Mouse (Mus musculus): ENCODE measurements around the gene Usp53. TPM values are rescaled to one million over a fixed set of nuclear protein-coding genes. Genes with fewer than 3 reads are reported as not detected.

Usp53 gene
- polyA plus RNA-seq, 1 experiment from 2014 or later = 3.3 TPM

DNA sequence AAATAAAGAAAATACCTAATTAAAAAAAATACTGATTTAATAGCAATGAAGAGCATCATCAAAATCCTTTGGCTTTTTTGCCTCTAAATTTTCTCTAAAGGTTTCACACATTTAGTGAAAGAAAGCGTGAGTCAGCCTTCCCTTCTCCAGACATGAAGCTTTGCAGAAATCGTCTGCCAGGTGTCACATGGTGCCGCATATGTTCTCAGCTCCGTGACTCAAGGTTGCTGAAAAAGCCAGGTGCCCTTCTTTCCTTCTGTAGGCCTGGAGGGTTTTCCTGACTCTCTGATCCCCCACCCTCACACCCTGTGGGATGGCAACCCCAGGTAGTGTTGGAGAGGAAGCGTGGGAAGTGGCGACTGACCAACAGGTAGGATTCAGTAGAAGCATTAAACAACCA lies 54.6 kb downstream of the Usp53 start:
- Histone ChIP-seq H3K27ac (ENCODE audit: low read depth) (no peak overlapping the region), H3K9me3 (ENCODE audit: low read length) (no peaks in the 10 kb centered on the region), H3K27me3 (ENCODE audit: insufficient read depth, low read length) (no peaks in the 10 kb centered on the region), H3K36me3 (replicated peaks; ENCODE audit: insufficient read depth, low read length) (peaks cover 13% of the 10 kb centered on the region; the same call in 1 of the 2 replicates), H3K9ac (replicated peaks) (no peak overlapping the region), H3K4me1 (ENCODE audit: insufficient read depth) (peaks cover 3% of the 10 kb centered on the region; the same call in 1 of the 2 replicates), H3K4me2 (ENCODE audit: low read depth, low read length) (no peak overlapping the region), H3K4me3 (ENCODE audit: low read depth, low read length) (no peak overlapping the region)
- ATAC-seq = no peak
- 83% methylated on average over 6 of the region's 6 CpGs for WGBS (ENCODE audit: insufficient replicate concordance)
- TF ChIP-seq CTCF (IDR thresholded peaks at IDR 0.05; ENCODE audit: low read depth) = no peak
- TF ChIP-seq EP300 (IDR thresholded peaks at IDR 0.05; ENCODE audit: low read depth) = no peak
- DNase-seq = no peak

DNA sequence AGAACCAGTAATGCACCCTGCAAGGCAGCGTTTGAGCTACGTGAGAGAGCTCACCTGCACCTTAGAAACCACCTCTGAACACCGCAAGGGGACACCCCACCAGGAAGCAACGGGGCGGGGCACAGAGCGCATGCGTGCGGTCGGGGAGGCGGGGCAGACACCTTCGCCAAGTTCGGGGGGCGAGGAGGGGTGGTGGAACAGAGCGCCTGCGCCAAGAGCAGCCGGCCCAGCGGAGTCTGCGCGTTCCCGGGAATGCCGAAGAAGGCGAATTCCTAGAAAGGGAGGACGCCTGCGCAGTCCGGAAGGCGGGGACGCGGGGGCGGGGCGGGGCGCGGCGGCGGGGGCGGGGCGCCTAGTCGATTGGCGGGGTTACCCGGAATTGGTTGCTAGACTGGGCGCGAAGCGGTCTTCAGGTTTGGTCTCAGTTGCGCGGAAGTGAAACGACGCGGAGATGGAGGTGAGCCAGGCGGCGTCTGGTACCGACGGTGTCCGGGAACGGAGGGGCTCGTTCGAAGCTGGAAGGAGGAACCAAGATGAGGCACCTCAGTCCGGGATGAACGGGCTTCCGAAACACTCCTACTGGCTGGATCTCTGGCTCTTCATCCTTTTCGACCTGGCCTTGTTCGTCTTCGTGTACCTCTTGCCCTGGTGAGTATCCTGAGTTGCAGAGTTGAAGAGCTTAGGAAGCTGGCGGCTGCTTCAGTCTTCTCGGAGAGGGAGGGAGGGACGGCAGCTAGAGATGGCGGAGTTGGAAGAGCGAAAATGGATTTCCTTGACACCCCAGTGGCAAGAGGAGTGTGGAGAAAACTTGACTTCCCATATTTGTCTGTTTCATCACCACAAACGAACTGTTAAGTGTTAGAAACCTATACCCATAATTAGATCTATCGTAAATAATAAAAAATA lies 60.0 kb downstream of the Usp53 start, which contains the start of gene 1810037I17Rik:
1810037I17Rik (plus strand) TSS at position 195 of the 906 bp plus-strand sequence.
- ATAC-seq (peak; percentile 94), DNase-seq (peak; percentile 96)
- Histone ChIP-seq H3K9ac (replicated peaks) (peak within 1 kb of the TSS; percentile 80), H3K4me2 (ENCODE audit: low read depth, low read length) (peak within 1 kb of the TSS; percentile 81), H3K27me3 (ENCODE audit: insufficient read depth, low read length) (no peaks in the 10 kb centered on the region), H3K36me3 (replicated peaks; ENCODE audit: insufficient read depth, low read length) (peaks cover 6% of the 10 kb centered on the region; the same call in 1 of the 2 replicates), H3K4me3 (ENCODE audit: low read depth, low read length) (peak within 1 kb of the TSS; percentile 79), H3K27ac (ENCODE audit: low read depth) (peak within 1 kb of the TSS; percentile 88), H3K4me1 (ENCODE audit: insufficient read depth) (peaks cover 9% of the 10 kb centered on the region), H3K9me3 (ENCODE audit: low read length) (no peaks in the 10 kb centered on the region)
- 1% methylated on average over 66 of the region's 68 CpGs for WGBS (ENCODE audit: insufficient replicate concordance)
- TF ChIP-seq CTCF (IDR thresholded peaks at IDR 0.05; ENCODE audit: low read depth) (peak; percentile 64), EP300 (IDR thresholded peaks at IDR 0.05; ENCODE audit: low read depth) (no peak)

DNA sequence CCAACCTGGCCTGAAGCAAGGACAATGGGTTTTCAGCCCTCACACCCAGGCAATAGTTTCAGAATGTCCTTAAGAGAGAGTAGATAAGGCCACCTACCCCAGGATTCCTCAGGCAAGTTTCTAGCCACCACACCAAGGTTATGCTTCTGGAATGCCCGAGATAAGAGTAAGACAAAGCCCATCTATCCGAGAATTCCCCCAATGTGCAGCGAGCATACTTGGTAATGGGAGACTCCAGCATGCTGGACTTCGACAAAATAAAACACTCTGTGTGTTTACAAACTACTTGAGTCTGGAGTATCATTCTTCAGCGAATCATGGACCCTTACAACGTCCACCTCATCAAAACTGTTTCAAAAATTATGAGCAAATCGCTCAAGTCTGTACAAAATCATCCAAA lies 61.2 kb downstream of the Usp53 start:
- peak overlapping the region; percentile 79; the same call in 1 of the 2 replicates for H3K4me3 ChIP-seq (ENCODE audit: low read depth, low read length)
- peaks cover 6% of the 10 kb centered on the region; the same call in 1 of the 2 replicates for H3K36me3 ChIP-seq (replicated peaks; ENCODE audit: insufficient read depth, low read length)
- no peak for ATAC-seq
- H3K27ac ChIP-seq (ENCODE audit: low read depth) = no peak overlapping the region
- H3K4me1 ChIP-seq (ENCODE audit: insufficient read depth) = peaks cover 9% of the 10 kb centered on the region
- no peaks in the 10 kb centered on the region for H3K27me3 ChIP-seq (ENCODE audit: insufficient read depth, low read length)
- no peak overlapping the region; the same call in 1 of the 2 replicates for H3K9ac ChIP-seq (replicated peaks)
- WGBS (ENCODE audit: insufficient replicate concordance) = 49% methylated on average over 7 of the region's 7 CpGs
- no peaks in the 10 kb centered on the region for H3K9me3 ChIP-seq (ENCODE audit: low read length)
- TF ChIP-seq CTCF (IDR thresholded peaks at IDR 0.05; ENCODE audit: low read depth) = no peak
- no peak for TF ChIP-seq EP300 (IDR thresholded peaks at IDR 0.05; ENCODE audit: low read depth)
- DNase-seq = no peak
- H3K4me2 ChIP-seq (ENCODE audit: low read depth, low read length) = peak overlapping the region; percentile 81

DNA sequence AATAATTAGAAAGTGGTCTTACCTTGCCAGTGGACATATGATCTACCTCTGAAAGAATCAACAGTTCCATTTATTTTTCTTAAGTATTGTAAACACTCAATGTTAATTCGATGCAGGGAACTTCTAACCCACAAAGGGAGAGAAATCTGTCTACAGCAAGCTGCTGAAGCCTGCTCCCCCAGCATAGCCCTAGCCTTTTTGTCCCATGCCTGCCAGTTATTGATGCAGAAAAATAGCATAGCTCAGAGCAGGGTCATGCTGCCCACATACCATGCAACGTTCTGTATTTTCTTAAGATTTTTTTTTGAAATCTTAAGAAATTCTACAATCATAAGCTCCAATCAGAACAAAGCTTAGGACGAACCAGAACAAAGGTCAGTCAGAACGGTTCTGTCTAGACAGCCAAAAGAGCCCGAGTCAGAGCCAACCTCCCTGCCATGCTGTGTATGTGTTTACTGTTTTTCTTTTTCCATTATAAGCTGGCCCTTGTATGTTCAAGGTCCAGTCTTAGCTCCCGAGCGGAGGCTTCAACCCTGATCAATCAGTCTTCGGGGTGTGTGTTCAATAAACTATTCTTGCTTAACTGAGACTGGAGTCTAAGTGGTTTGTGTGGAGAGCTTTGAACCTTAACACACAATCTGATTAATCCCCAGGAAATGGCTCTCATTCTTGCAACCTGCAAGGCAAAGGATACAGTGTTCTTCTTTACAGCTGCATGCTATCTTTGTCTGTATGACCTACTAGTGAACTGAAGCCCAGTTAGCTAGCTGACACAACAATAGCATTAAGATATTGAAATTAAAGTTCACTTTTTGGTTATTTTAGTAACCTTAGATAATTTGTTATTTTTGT lies 62.4 kb downstream of the Usp53 start:
- TF ChIP-seq CTCF (IDR thresholded peaks at IDR 0.05; ENCODE audit: low read depth) = no peak
- no peak for TF ChIP-seq EP300 (IDR thresholded peaks at IDR 0.05; ENCODE audit: low read depth)
- Histone ChIP-seq H3K36me3 (replicated peaks; ENCODE audit: insufficient read depth, low read length) (peaks cover 6% of the 10 kb centered on the region; the same call in 1 of the 2 replicates), H3K9me3 (ENCODE audit: low read length) (no peaks in the 10 kb centered on the region), H3K27ac (ENCODE audit: low read depth) (no peak overlapping the region), H3K4me3 (ENCODE audit: low read depth, low read length) (no peak overlapping the region), H3K4me1 (ENCODE audit: insufficient read depth) (peaks cover 9% of the 10 kb centered on the region), H3K27me3 (ENCODE audit: insufficient read depth, low read length) (no peaks in the 10 kb centered on the region), H3K9ac (replicated peaks) (no peak overlapping the region), H3K4me2 (ENCODE audit: low read depth, low read length) (no peak overlapping the region)
- 74% methylated on average over 8 of the region's 8 CpGs for WGBS (ENCODE audit: insufficient replicate concordance)
- DNase-seq (no peak), ATAC-seq (no peak)

DNA sequence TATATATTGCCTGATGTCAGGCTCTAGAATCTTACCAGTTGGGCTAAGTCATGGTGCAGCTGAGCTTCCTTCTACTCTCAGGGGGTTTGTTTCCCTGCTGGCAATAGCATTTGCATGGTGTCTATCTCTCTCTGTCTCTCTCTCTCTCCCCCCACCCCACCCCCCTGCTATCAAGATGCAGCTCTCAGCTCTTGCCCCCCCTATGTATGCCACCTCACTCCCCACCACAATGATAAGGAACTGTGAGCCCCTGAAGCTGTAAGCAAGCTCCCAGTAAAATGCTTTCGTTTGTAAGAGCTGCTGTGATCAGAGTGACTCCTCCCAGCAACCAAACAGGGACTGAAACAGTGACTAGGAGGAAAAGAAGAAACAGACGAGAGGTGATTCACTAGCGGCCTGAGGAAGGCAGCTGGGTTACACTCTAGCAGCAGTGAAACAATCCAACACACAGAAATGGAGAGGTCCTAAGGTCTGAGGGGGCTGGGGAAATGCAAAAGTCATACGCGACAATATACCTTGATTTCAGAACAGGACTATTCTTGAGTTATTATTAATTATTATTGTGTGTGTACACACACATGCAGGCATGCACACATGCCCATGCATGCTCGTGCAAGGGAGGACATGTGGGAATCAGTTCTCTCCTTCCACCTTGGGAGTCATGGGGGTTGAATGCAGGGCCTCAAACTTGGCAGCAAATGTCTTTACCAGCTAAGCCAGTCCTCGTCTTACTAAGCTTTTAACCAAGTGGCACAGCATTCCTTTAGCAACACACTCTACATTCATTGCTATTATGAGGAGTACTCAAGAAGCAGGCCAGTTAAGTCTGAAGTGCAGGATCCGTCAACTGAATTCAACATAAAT lies 63.5 kb downstream of the Usp53 start:
- Histone ChIP-seq H3K4me3 (ENCODE audit: low read depth, low read length) (no peak overlapping the region), H3K36me3 (replicated peaks; ENCODE audit: insufficient read depth, low read length) (no peaks in the 10 kb centered on the region), H3K4me1 (ENCODE audit: insufficient read depth) (peaks cover 6% of the 10 kb centered on the region), H3K9ac (replicated peaks) (no peak overlapping the region), H3K27ac (ENCODE audit: low read depth) (no peak overlapping the region), H3K27me3 (ENCODE audit: insufficient read depth, low read length) (no peaks in the 10 kb centered on the region), H3K4me2 (ENCODE audit: low read depth, low read length) (no peak overlapping the region), H3K9me3 (ENCODE audit: low read length) (no peaks in the 10 kb centered on the region)
- 60% methylated on average over 8 of the region's 8 CpGs for WGBS (ENCODE audit: insufficient replicate concordance)
- no peak for TF ChIP-seq CTCF (IDR thresholded peaks at IDR 0.05; ENCODE audit: low read depth)
- no peak for TF ChIP-seq EP300 (IDR thresholded peaks at IDR 0.05; ENCODE audit: low read depth)
- ATAC-seq (no peak), DNase-seq (no peak)
